Mouse (Mus musculus) liver, postnatal 0 days (tissue): Measurements from ENCODE around the gene Igfbp6.

ENCODE experiments used
- CTCF ChIP-seq: sonication (generic); IDR thresholded peaks from 2 replicates; pipeline ENCODE4 v1.5.1; 2016; ENCODE audit warnings: antibody characterized with exemption, low read depth
- EP300 ChIP-seq: IDR thresholded peaks from 2 replicates; pipeline ENCODE4 v1.6.1; 2016; ENCODE audit warnings: antibody characterized with exemption, low read depth, mild to moderate bottlenecking

DNA sequence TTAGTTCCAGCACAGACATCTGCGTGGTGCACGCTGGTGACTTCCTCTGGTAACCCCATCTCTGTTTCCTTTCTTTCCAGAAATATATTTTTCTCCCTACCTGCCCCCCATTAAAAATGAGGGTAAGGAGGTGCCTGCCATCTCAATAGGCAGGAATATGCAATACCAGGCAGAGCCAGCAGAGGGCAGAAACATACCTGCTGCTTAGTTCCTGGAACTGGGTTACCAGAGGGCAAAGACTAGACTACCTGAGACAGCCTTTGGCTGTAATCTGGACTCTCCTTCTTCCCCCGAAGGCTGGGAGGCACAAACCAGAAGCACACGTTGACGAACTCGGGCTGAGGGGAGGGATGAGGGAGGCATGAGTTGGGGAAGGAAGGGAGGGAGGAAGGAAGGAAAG, 34.1 kb downstream of the Igfbp6 start:
- TF ChIP-seq CTCF (peak; percentile 94), EP300 (no peak)
